Comparison of ENCODE assay signal across 22 mouse cellular contexts in the genomic region with DNA sequence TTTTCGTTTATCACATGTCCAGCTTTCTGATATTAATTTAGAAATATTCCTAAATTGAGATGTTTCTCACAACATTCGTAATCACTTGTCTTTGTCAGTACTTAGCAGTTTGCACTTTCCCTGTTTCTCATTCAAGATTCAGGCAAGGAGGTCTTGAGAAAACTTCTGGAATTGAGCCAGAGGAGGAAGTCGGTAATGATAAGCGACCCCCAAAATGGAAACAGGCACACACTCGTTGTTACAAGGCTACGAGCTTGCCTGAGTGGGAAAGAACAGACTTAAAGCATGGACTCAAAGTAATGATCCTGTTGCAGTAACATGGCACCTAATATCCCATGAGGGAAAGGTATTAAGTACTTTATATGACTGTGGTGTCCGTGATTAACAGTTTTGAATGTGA.
"Had no signal": no experiment of that assay in that cellular context is flagged by ENCODE, and none has a peak within 500 bp of the region (broad histone marks: within the 10 kb centered on the region; RNA-seq: fewer than 3 reads in every experiment).

No protein-coding gene starts in this region.

- H3K27me3 ChIP-seq: limb, embryonic 12.5 days; liver, embryonic 12.5 days; liver, embryonic 15.5 days; neural tube, embryonic 12.5 days; neural tube, embryonic 15.5 days had no signal

- DNase-seq: kidney, adult 2 months; kidney, postnatal 25 days; layer of hippocampus, adult 9-11 months; liver; lung, adult 18-20 months; right cerebral cortex, adult 18-20 months; right cerebral cortex, postnatal 14 days; right cerebral cortex, postnatal 4 days; thymus, adult 2 months; thymus, postnatal 14 days; thymus, postnatal 4 days had no signal

- H3K9me3 ChIP-seq: limb, embryonic 12.5 days; liver, embryonic 12.5 days; liver, embryonic 15.5 days; midbrain, embryonic 10.5 days; neural tube, embryonic 12.5 days; neural tube, embryonic 15.5 days had no signal

- ATAC-seq: liver, embryonic 12.5 days; lung, postnatal 0 days had no signal

- H3K36me3 ChIP-seq: limb, embryonic 12.5 days; liver, embryonic 12.5 days; liver, embryonic 15.5 days; midbrain, embryonic 10.5 days; neural tube, embryonic 12.5 days; neural tube, embryonic 15.5 days had no signal

- H3K9ac ChIP-seq: limb, embryonic 12.5 days; liver, embryonic 12.5 days; liver, embryonic 15.5 days; neural tube, embryonic 12.5 days; neural tube, embryonic 15.5 days had no signal

- H3K4me1 ChIP-seq: liver, embryonic 12.5 days; liver, embryonic 15.5 days; midbrain, embryonic 10.5 days; neural tube, embryonic 12.5 days had no signal

- H3K27ac ChIP-seq: kidney, postnatal 0 days; layer of hippocampus, adult 2 months; limb, embryonic 12.5 days; liver, embryonic 12.5 days; liver, embryonic 15.5 days; macrophage; midbrain, embryonic 10.5 days; neural tube, embryonic 12.5 days; neural tube, embryonic 15.5 days; stomach, postnatal 0 days had no signal

- H3K4me3 ChIP-seq: layer of hippocampus, adult 2 months; limb, embryonic 12.5 days; liver, embryonic 12.5 days; liver, embryonic 15.5 days; midbrain, embryonic 10.5 days; neural tube, embryonic 12.5 days; neural tube, embryonic 15.5 days had no signal

- H3K4me2 ChIP-seq: limb, embryonic 12.5 days; liver, embryonic 12.5 days; liver, embryonic 15.5 days; neural tube, embryonic 12.5 days; neural tube, embryonic 15.5 days had no signal
